Mouse (Mus musculus): Measurements from ENCODE around the gene Khdc4.

DNA sequence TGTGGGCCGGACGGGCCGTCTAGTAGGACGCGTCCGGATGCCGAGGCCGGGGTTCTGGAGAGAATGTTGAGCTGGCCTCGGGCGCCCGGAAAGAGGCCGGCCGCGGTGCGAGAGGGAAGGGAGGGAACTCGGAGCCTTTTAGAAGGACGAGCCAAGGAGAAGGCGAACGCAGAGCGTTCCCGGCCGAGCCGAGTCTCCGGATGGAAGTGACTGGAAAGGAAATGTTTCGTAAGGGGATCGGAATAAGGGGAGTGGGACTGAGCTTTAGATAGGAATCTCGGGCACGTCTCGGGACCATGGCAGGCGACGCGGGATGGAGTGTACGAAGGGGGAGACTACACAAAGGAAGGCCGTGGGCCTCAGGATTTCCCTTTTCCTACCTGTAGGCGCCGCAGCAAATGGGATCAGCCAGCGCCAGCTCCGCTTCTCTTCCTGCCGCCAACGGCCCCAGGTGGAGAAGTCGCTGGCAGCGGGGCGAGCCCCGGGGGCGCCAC lies 402 bp downstream of the Khdc4 start:
- peak; percentile 26; the same call in 1 of the 2 replicates for TF ChIP-seq CTCF (IDR thresholded peaks at IDR 0.05; ENCODE audit: extremely low read depth, insufficient read length, insufficient replicate concordance, low read depth, low read length)
- no peak for TF ChIP-seq POLR2A (IDR thresholded peaks at IDR 0.05; ENCODE audit: low read depth, low read length)
